Mouse (Mus musculus) cerebellum, postnatal 25 days (tissue): Measurements from ENCODE around the gene Gm28230.

Experiments used
- DNase-seq, 2 experiments: peaks; one replicate each; pipeline ENCODE4 v3.0.0; 2021; ENCODE audit warnings: mixed read lengths in 2 of 2

Gm28230 gene

DNA sequence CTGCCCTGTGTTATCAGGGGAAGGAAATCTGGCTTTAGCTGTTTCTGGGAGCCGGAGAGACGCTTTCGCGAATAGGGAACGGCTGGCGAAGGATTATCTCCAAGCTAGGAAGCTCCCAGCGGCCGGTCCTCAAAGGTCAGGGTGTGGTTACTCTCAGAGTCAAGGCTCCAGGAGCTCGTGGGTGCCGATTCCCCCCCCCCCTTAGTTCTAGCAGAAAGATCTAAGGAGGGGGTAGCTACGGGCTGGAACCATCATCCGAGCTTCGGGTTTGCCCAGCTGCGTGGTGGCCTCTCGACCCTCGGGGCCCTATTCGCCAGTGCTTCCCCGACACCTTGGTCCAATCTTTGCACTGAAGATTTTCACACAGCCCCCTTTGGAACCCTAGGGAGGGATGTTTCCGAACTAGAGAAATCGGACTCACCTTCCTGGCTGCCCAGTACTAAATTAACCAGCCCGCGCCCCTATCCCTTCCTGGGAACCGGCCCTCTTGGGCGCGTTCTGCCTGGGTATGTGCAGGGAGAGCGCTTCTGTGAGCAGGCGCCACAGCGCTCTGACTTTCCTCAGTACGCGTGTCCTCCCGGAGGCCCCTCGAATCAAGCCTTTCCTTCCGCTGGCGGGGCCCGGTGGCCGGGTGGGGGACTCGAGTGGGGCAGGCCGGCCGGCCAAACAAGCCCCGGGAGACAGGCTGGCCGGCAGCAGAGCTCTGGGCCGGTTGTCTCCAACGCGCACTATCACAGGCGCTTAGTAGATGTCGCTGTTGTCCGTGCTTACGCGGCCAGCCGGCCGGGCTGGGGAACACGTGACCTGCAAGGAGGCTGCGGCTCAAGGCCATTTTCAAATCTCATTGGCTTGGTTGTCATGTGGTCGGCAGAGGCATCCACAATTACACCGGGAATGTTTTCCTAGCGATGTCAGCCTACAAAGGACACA is 35.2 kb upstream of the Gm28230 start, which contains the start of gene Hoxd10:
Hoxd10 (plus strand) TSS at position 903 of the 930 bp plus-strand sequence.
- DNase-seq: no peak

DNA sequence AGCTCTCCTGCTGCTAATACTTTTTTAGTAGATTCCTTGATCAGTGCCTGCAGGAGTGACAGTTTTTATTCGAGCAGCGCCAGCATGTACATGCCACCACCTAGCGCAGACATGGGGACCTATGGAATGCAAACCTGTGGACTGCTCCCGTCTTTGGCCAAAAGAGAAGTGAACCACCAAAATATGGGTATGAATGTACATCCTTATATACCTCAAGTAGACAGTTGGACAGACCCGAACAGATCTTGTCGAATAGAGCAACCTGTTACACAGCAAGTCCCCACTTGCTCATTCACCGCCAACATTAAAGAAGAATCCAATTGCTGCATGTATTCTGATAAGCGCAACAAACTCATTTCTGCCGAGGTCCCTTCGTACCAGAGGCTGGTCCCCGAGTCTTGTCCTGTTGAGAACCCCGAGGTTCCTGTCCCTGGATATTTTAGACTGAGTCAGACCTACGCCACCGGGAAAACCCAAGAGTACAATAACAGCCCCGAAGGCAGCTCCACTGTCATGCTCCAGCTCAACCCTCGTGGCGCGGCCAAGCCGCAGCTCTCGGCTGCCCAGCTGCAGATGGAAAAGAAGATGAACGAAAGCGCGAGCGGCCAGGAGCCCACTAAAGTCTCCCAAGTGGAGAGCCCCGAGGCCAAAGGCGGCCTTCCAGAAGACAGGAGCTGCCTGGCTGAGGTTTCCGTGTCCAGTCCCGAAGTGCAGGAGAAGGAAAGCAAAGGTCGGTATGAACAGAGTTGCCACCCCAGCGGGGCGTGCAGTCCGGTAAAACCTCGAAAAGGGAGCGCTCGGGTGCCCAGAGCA is 34.3 kb upstream of the Gm28230 start:
- DNase-seq: no peak

DNA sequence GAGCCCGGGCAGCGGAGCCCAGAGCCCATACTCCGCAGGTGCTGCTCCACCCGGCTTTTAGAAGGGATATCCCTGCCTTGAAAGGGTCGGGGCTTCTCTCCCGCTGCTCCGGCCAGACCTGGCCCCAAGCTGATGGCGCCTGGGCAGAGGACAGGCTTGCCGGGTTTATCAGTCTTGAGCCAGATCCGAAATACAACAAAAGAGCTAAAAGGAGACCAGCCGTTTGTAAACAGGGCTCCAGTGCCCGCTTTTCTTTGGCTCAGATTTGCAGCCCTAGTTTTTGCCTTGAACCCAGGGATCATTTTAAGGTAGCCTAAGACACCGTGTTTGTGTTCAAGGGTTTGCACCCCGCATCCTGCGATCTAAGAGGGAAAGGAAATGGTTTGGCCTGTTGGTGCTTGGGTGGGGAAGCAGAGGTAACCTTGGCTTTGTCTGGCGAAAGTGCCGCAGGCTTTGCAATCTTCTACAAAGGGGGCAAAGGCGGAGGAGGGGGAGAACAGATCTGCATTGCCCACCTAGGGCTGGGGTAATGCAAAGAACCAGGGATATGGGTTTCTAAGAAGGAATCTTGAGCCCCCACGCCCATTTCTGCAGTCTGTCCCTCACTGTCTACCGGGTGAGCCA is 33.6 kb upstream of the Gm28230 start:
- DNase-seq: no peak

DNA sequence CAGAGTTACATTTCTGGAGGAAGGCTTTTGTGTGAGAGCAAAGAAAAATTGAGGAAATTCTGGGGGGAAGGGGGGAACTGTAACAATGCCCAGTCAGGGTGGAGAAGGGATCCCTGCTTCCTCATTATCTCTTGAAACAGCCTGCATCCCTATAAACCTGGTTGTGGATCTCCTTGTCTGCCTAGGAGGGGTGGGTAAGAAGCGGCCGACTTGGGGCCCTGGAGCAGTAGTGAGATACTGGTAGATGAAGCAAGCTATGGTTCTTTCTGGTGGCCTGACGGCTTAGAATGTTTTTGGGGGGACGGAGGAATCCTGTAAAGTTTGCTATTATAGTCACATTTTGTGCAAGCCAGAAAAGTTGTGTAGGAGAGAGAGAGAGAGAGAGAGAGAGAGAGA is 33.1 kb upstream of the Gm28230 start:
- no peak for DNase-seq

DNA sequence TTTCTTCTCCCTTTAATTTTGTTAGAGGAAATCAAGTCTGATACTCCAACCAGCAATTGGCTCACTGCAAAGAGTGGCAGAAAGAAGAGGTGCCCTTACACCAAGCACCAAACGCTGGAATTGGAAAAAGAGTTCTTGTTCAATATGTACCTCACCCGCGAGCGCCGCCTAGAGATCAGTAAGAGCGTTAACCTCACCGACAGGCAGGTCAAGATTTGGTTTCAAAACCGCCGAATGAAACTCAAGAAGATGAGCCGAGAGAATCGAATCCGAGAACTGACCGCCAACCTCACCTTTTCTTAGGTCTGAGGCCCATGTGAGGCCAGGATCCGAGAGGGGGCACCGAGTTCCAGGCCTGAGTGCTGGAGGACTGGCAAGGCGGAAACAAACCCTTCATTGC is 32.5 kb upstream of the Gm28230 start:
- no peak for DNase-seq

DNA sequence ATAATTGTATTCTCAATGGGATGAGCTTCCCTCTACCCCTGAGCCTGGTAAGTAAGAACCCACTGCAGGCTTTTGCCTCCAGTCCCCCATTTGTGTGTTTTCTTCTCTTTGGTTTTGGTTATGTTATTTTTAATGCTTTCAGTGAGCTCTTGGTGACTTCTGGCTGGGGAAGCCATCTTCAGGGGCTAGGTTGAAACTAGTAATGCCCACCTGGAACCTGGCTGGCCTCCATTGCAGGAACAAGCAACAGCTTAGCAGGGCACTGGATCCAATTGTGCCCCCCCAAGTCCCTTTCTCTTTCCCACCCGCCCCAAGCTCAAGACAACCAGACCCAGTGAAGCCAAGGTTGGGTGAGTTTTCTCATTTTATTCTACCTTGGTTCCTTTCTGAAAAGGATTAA is 31.1 kb upstream of the Gm28230 start:
- no peak for DNase-seq

DNA sequence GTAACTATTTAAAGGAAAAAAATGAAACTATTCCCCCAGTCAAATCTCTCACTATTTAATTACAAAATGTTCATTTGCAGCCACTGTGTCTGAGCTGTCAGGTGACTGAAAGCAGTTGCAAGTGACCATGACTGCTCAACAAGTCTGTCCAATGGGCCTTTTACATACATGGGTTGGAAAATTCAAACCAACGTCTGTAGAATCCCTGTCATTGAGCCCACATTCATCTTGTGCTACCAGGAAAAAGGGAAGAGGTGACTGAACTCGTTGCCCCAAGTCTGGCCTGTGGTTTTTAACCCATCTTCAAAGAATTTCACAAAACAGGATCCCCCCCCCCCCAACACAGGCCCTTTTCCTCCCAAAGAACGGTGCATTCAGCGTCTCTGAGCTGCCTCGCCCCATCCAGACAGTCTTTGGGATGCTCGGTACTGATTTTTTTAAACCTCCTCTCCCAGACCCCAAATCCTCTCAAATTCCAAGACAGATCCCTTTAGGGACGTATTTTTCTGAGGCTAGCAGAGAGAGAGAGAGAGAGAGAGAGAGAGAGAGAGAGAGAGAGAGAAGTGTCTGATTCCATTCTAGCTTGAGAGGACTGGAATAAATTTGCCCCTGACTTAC is 30.6 kb upstream of the Gm28230 start:
- DNase-seq: no peak

DNA sequence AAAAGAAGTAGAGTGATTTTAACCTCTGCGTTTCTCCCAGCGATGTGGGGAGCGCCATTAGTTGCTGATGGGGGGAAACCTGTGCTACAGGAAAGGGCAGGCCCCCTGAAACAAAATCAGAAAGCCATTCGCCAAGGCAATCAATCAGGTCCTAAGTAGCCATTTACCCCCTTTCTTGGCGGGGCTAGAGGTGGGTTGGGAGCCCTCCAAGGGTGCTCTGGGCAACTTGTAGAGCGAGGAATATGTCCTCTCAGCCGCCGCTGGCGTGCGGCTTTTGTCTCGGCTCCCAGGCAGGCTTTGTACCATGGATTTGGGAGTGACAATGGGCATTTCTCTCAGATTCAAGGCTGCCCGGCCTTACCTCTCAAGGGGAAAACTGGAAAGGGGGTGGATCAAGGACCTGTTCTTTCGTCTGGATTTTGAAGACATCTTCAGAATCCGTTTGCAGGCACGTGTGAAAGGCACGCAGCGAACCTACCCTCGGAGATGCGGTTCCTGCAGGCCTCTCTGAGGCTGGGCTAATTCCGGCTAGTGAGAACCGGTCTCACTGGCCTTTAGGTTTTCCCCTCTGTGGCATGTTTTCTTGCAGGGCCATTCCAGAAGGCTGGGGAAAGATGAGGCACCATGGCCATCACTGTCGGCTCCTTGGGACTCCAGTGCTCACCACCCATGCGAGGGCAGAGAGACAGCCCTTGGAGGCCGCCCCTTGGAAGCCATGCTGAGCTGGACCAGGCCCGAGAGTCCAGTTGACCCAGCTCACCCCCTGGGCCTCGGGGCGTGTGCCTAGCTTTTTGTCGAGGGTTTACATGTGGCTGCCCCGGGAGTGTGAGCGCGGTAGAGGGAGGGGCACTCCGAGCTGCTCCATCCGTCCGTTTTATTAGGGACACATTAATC is 29.8 kb upstream of the Gm28230 start:
- DNase-seq: no peak

DNA sequence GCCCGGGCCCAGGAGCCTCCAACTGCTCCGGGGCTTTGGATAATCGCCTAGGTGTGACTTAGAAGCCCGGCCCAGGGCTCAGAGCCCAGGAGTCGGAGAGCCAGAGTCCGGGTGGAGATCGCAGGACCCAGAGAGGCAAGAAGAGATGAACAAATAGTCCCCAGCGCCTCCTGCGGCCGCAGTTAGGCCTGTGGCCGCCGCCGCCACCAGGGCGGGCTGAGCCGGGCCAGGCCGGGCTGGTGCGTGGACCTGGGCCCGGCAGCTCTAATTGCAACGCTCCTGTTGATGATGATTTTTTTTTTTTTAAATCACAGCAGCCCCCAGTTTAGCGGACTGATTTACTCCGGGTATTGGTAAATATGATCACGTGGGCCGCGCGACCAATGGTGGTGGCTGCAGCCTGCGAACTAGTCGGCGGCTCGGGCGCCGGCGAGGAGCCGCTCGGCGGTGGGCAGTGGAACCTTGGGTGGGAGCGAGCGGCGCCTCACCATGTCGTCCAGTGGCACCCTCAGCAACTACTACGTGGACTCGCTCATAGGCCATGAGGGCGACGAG is 28.9 kb upstream of the Gm28230 start, which contains the start of gene Hoxd9:
Hoxd9 (plus strand) TSS at position 161 of the 555 bp plus-strand sequence.
- DNase-seq: no peak

DNA sequence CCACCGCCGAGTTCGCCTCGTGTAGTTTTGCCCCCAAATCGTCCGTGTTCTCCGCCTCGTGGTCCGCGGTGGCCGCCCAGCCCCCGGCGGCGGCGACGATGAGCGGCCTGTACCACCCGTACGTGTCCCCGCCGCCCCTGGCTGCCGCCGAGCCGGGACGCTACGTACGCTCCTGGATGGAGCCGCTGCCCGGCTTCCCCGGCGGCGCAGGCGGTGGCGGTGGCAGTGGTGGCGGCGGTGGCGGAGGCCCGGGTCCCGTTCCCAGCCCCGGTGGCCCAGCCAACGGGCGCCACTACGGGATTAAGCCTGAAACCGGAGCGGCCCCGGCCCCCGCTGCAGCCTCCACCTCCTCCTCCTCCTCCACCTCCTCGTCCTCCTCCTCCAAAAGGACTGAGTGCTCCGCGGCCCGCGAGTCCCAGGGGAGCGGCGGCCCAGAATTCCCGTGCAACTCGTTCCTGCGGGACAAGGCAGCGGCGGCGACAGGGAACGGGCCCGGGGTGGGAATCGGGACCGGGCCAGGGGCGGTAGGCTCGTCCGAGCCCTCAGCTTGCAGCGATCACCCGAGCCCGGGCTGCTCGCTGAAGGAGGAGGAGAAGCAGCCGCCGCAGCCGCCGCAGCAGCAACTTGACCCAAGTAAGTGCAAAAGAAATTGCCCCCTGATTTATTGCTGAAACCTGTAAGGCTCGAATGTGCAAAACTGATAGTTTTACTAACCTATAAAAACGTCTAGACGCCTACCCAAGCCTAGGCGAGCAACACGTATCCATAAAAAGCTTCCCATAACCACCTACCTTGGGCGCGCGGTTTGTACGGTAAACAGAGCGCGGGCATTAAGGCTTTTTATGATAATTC is 28.1 kb upstream of the Gm28230 start:
- DNase-seq: no peak

DNA sequence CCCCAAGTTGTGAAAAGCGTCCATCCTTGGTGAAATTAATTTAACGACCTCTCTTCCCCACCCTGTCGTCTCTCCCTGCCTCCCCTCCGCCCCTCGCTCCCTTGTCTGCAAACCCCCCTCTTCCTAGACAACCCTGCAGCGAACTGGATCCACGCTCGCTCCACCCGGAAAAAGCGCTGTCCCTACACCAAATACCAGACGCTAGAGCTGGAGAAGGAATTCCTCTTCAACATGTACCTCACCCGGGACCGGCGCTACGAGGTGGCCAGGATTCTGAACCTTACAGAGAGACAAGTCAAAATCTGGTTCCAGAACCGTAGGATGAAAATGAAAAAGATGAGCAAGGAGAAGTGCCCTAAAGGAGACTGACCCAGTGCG is 27.5 kb upstream of the Gm28230 start:
- DNase-seq: no peak

DNA sequence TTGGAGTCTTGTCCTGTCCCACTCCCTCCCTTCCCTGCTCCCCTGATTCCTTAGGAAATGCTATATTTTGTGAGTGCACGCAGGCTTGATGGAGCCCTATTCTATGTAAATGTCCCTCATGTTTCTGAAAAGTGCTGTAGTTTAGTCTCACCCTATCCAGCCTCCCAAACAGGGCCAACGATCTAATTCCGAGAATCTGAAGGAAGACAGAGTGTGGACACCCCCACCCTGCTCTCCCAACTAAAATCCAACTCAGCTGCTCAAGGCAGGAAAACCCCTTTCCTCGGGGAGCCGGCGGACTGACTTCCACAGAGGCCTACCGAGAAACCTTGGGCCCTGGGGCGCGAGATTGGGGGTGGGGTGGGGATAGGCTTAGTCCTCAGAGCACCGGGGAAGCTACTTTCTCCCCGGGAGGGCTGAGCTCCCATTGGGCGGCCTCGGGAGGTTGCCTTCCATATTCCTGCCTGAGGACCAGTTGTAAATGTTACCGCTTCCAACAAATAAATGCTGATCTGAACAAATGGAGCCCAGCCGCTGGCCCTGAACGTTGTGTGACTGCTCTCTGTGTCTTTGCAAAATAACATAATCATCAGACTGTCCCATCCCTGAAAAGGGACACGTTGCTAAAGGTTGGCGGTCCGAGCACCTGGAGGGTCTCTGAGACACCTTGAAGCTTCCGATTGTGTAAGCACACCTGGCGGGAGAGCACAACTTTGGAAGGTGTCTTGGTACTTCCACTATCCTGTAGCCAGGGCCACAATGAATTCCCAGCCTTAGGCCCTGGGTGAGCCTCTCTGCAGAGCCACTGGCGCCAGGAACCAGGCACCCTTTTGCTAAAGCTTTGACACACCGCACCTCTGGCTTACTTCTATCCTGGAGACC is 26.6 kb upstream of the Gm28230 start:
- DNase-seq: no peak

DNA sequence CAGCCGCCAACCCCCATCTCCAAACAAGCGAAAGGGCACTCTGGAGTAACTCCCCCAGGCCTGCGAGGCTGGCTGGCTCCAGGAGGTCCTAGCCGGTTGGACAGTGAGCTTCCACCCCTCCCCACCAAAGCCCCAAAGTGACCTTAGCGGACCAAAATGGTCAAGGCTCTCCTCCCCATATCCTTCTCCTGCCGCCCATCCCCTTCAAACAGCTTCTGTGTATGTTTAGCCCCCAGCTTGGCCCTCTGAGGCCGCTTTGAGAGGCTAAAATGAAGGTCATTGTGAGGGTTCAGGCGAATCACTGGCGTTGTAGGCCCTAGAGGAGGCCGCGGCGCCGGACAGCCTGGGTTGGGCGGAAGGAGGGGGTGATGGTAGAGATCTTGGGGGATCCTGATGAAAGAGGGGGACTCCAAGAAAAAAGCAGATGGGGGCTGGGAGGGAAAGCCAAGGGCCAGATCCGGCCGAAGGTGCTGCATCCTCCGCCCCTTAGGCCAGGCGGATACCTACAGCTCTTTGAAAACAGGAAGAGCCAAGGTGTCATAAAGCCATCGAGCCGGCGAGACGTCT is 25.9 kb upstream of the Gm28230 start:
- no peak for DNase-seq

DNA sequence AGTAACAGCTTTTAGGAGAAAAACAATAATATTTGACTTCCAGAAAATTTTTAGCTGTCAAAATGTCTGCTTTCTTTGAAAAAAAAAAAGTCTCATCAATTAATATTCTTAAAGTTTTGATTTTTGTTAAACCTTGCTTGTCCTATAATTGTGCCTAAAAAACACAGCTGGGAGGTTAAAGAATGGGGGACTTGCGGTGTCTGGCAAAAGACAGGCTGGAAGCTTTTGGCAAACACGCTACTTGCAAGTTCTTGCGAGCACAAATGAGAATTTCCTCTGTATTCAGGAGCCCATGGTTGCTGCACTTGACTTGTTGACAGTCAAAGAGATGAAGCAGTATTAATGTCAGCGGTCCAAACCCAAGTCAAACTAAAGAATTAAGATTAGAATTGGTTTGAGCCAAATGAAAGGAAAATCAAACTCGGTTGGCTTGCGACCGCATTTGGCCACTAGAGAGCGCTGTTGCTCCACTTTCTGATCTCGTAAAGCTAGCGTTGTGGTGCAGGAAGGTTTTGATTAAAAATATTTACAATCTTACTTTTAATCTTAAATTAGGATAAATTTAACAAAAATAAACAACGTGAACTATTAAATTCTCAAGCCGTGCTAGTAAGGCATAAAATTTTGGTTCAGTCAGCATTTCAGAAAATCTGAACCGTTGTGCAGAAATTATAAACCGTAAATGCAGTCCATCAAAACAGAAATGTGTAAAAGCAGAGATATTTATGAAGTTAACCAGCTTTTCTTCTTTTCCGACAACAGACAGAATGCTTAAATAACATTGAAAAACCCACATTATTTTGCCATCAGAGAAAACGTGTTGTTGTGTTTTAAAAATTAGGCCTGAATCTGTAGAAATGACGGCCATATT is 24.3 kb upstream of the Gm28230 start:
- peak; percentile 76 to 85 for DNase-seq

DNA sequence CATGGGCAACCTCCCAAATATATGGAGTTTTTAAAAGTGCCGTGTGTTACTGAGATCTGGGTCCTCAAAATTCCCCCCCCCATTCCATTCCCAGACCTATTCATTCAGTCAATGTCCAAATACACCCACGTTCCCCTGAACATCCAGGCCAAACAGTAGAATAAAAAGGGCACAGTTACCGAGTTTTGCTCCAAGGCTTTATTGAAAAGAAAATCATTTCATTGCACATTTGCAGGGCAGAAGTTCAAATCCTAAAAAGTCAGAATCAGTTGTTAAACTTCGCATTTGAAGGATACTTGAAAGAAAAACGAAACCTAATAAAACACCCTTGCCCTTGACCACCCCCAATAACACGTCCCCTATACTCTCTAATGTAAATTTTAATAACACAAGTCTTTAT is 23.7 kb upstream of the Gm28230 start:
- DNase-seq: no peak

DNA sequence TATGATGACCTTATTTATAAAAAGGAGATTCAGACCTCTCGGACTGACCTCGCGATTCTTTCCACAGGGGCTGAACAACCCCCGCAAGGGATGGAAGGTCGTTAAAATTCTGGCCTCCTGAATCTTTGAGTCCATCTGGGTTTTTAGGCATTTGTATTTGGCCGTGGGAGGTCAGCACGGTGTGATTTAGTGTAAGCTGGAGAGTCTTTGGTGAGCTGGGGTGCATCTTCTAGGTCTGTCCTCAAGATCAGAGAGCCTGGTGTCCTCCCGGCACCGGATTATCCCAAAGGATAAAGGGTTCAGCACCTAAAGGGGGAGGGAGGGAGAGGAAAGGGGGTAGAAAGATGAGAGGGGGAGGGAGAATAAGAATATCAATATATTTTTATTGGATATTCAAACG is 23.2 kb upstream of the Gm28230 start:
- DNase-seq: no peak

DNA sequence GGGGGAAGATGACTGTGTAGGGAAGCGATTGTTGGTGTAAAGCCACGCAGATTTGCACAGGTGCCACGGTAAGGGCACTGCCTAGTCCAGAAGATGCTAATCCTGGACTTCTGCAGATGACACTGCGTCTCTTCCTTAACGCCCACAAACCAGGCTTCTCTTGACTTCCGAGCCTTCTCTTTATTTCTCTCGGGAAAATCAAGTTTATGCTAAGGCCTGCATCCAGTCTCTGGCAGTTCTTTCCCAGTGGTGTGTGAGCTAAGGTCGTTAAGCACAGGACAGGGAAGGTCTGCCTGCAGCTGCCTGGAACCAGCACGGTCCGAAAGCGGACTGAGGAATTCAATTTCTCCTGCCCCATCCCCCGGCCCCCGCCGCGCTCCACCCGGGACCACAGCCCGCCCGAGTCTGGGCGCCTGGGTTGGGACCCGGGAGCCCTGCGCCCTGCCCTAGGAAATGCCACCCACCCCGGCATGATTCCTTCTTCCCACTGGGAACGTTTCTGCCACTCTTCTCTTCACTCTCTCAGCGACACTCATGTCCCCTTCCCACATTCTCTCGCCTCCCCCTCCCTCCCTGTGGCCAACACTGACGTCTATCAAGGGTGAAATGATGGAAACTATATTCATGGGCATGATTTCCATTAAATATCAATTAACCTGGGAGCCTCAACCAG is 22.7 kb upstream of the Gm28230 start:
- DNase-seq: no peak
